Mouse (Mus musculus) spleen, adult 2 months (tissue): Measurements from ENCODE around the gene Apc2.

Experiments
- CTCF ChIP-seq: fragments of 200-500 bp; IDR thresholded peaks from 2 replicates; pipeline ENCODE4 v1.5.1; 2011; ENCODE audit warnings: mild to moderate bottlenecking, inconsistent platforms; ENCODE audit not compliant: insufficient read depth, insufficient read length, insufficient replicate concordance; ENCODE audit errors: extremely low read depth
- POLR2A ChIP-seq: fragments of 200-500 bp; IDR thresholded peaks from 2 replicates; pipeline ENCODE4 v1.6.1; 2011; ENCODE audit warnings: low read depth, low read length, inconsistent platforms

DNA sequence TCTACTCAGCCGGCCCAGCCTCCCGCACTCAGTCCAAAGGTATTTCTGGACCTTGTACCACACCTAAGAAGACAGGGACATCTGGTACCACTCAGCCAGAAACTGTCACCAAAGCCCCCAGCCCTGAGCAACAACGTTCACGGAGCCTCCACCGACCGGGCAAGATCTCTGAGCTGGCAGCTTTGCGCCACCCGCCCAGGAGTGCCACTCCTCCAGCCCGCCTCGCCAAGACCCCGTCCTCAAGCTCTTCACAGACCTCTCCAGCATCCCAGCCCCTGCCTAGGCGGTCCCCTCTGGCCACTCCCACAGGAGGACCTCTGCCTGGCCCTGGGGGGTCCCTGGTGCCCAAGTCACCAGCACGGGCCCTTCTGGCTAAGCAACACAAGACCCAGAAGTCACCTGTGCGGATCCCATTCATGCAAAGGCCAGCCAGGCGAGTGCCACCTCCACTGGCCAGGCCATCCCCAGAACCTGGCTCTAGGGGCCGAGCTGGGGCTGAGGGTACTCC lies 18.8 kb downstream of the Apc2 start:
- TF ChIP-seq CTCF (no peak), POLR2A (no peak)
